Mouse (Mus musculus) C2C12 (cell line): ENCODE data around the gene P4htm. TPM values are rescaled to one million over a fixed set of nuclear protein-coding genes. Genes with fewer than 3 reads are reported as not detected.
"Not testable (repeated sequence)": the region's sequence is repeated elsewhere in the genome, so short reads cannot be mapped to it uniquely, and the experiment has no call there.

ENCODE experiments used
- H3K27me3 ChIP-seq: one replicate; pipeline ENCODE4 v1.6.1; 2011; ENCODE audit not compliant: control insufficient read depth, insufficient read depth, insufficient read length
- H3K36me3 ChIP-seq: one replicate; pipeline ENCODE4 v1.6.1; 2011; ENCODE audit not compliant: control insufficient read depth, insufficient read depth
- H3K4me3 ChIP-seq: one replicate; pipeline ENCODE4 v1.5.1; 2011; ENCODE audit warnings: mild to moderate bottlenecking, control low read depth; ENCODE audit not compliant: poor library complexity, insufficient read depth, severe bottlenecking
- H3K79me2 ChIP-seq: one replicate; pipeline ENCODE4 v1.6.1; 2011; ENCODE audit not compliant: control insufficient read depth, insufficient read depth
- H3K79me3 ChIP-seq: one replicate; pipeline ENCODE4 v1.6.1; 2011; ENCODE audit warnings: low read depth, control low read depth
- H3ac ChIP-seq: one replicate; pipeline ENCODE3; 2011; ENCODE audit warnings: low read depth; ENCODE audit not compliant: control insufficient read depth, insufficient read length
- CEBPB ChIP-seq: IDR thresholded peaks from one replicate; pipeline ENCODE4 v1.6.1; 2011; ENCODE audit warnings: low read depth, mild to moderate bottlenecking, control low read depth, moderate library complexity
- CTCF ChIP-seq: IDR thresholded peaks from one replicate; pipeline ENCODE4 v1.5.1; 2011; ENCODE audit not compliant: control insufficient read depth, insufficient read depth, insufficient read length
- FOSL1 ChIP-seq: IDR thresholded peaks from one replicate; pipeline ENCODE4 v1.8.0; 2011; ENCODE audit warnings: mild to moderate bottlenecking, low read length; ENCODE audit not compliant: poor library complexity, insufficient read depth, severe bottlenecking
- MAX ChIP-seq: IDR thresholded peaks from one replicate; pipeline ENCODE4 v1.6.1; 2011; ENCODE audit warnings: mild to moderate bottlenecking, control low read depth
- MYOD1 ChIP-seq: IDR thresholded peaks from one replicate; pipeline ENCODE4 v1.6.1; 2011; ENCODE audit warnings: low read depth; ENCODE audit not compliant: control insufficient read depth, insufficient read length
- MYOG ChIP-seq: IDR thresholded peaks from one replicate; pipeline ENCODE4 v1.6.1; 2011; ENCODE audit not compliant: control insufficient read depth, insufficient read length; ENCODE audit errors: extremely low read depth
- USF1 ChIP-seq: IDR thresholded peaks from one replicate; pipeline ENCODE4 v1.6.1; 2011; ENCODE audit warnings: low read depth, mild to moderate bottlenecking, control low read depth, moderate library complexity
- polyA plus RNA-seq: library from polyadenylated mRNA; unstranded; fragments of >200 nt; fragmentation: generic; extraction: Trizol; gene quantifications from one replicate; pipeline ENCODE4 v1.2.1, GENCODE M21; 2012; ENCODE audit warnings: missing spikeins

The P4htm gene
- polyA plus RNA-seq, 1 experiment, result 1.3 TPM

GRCm38 (mm10) chr9:108608889-108609288 is 11.4 kb upstream of the P4htm start:
- H3ac ChIP-seq, result no peak overlapping the region
- H3K79me3 ChIP-seq, result no peaks in the 10 kb centered on the region
- no peaks in the 10 kb centered on the region for H3K79me2 ChIP-seq
- no peak overlapping the region for H3K4me3 ChIP-seq
- TF ChIP-seq FOSL1, result no peak
- no peak for TF ChIP-seq CTCF
- no peaks in the 10 kb centered on the region for H3K27me3 ChIP-seq
- H3K36me3 ChIP-seq, result peaks cover 77% of the 10 kb centered on the region

- H3K4me3 ChIP-seq, H3K79me2 ChIP-seq, H3ac ChIP-seq, H3K27me3 ChIP-seq, H3K79me3 ChIP-seq: not testable (repeated sequence)
- H3K36me3 ChIP-seq, result peaks cover 77% of the 10 kb centered on the region
These were observed 10.5 kb upstream of the P4htm start for GRCm38 (mm10) chr9:108607929-108608328.

GRCm38 (mm10) chr9:108601986-108602385 is 4.5 kb upstream of the P4htm start:
- no peak overlapping the region for H3K4me3 ChIP-seq
- no peaks in the 10 kb centered on the region for H3K27me3 ChIP-seq
- H3K36me3 ChIP-seq, result peaks cover 35% of the 10 kb centered on the region
- no peaks in the 10 kb centered on the region for H3K79me3 ChIP-seq
- H3ac ChIP-seq, result no peak overlapping the region
- TF ChIP-seq USF1, result no peak
- no peak for TF ChIP-seq CEBPB
- TF ChIP-seq FOSL1, result no peak
- TF ChIP-seq MYOD1, result no peak
- no peak for TF ChIP-seq CTCF
- no peak for TF ChIP-seq MYOG
- TF ChIP-seq MAX, result no peak
- H3K79me2 ChIP-seq, result no peaks in the 10 kb centered on the region

- H3K79me2 ChIP-seq, result no peaks in the 10 kb centered on the region
- H3K4me3 ChIP-seq, result no peak overlapping the region
- no peak for TF ChIP-seq MAX
- H3K36me3 ChIP-seq, result peaks cover 18% of the 10 kb centered on the region
- H3K27me3 ChIP-seq, result no peaks in the 10 kb centered on the region
- H3K79me3 ChIP-seq, result no peaks in the 10 kb centered on the region
- no peak overlapping the region for H3ac ChIP-seq
These were observed 2.5 kb upstream of the P4htm start for GRCm38 (mm10) chr9:108600011-108600410.

- Histone ChIP-seq H3K79me3 (no peaks in the 10 kb centered on the region), H3K36me3 (peaks cover 13% of the 10 kb centered on the region), H3ac (no peak overlapping the region), H3K27me3 (no peaks in the 10 kb centered on the region), H3K79me2 (no peaks in the 10 kb centered on the region), H3K4me3 (no peak overlapping the region)
- TF ChIP-seq USF1 (no peak), CTCF (no peak), CEBPB (no peak), FOSL1 (no peak), MAX (no peak), MYOD1 (no peak), MYOG (no peak)
These were observed 1.6 kb upstream of the P4htm start for GRCm38 (mm10) chr9:108599021-108599566.

- no peak for TF ChIP-seq FOSL1
- no peak for TF ChIP-seq MAX
- TF ChIP-seq CEBPB, result no peak
- Histone ChIP-seq H3ac (no peak overlapping the region), H3K4me3 (no peak overlapping the region), H3K27me3 (no peaks in the 10 kb centered on the region), H3K79me2 (no peaks in the 10 kb centered on the region), H3K79me3 (no peaks in the 10 kb centered on the region), H3K36me3 (no peaks in the 10 kb centered on the region)
These were observed 3.1 kb downstream of the P4htm start for GRCm38 (mm10) chr9:108594354-108594753.

- Histone ChIP-seq H3K79me2 (no peaks in the 10 kb centered on the region), H3K27me3 (no peaks in the 10 kb centered on the region), H3K79me3 (no peaks in the 10 kb centered on the region), H3ac (no peak overlapping the region), H3K4me3 (no peak overlapping the region), H3K36me3 (no peaks in the 10 kb centered on the region)
- TF ChIP-seq CTCF, result no peak
- TF ChIP-seq USF1, result no peak
- no peak for TF ChIP-seq MAX
- no peak for TF ChIP-seq MYOD1
- TF ChIP-seq FOSL1, result no peak
- TF ChIP-seq CEBPB, result no peak
- no peak for TF ChIP-seq MYOG
These were observed 6.0 kb downstream of the P4htm start for GRCm38 (mm10) chr9:108591462-108591861.
